Mouse (Mus musculus) limb, embryonic 12.5 days (tissue): ENCODE measurements around the gene Kras. TPM values are rescaled to one million over a fixed set of nuclear protein-coding genes. Genes with fewer than 3 reads are reported as not detected.

Experiments used
- ATAC-seq: fragments of 200-750 bp; cut with Nextera tagmentation; 2 replicates; pipeline ENCODE4 v1.8.0; 2017; ENCODE audit warnings: low read depth, moderate TSS enrichment; ENCODE audit not compliant: insufficient number of reproducible peaks, insufficient read depth, low FRiP score, low TSS enrichment
- H3K27ac ChIP-seq: fragments of 300-500 bp; sonication (generic); 2 replicates; pipeline ENCODE4 v1.5.1; 2016; ENCODE audit warnings: mild to moderate bottlenecking, moderate library complexity
- H3K27me3 ChIP-seq: fragments of 300-500 bp; sonication (generic); 2 replicates; pipeline ENCODE4 v1.6.1; 2016; ENCODE audit warnings: mild to moderate bottlenecking, moderate library complexity
- H3K36me3 ChIP-seq: fragments of 300-500 bp; sonication (generic); 2 replicates; pipeline ENCODE4 v1.6.1; 2016; ENCODE audit warnings: mild to moderate bottlenecking, moderate library complexity
- H3K4me1 ChIP-seq: fragments of 300-500 bp; sonication (generic); replicated peaks from 2 replicates; pipeline ENCODE4 v1.6.1; 2016
- H3K4me2 ChIP-seq: fragments of 300-500 bp; sonication (generic); 2 replicates; pipeline ENCODE4 v1.6.1; 2016; ENCODE audit warnings: mild to moderate bottlenecking, moderate library complexity
- H3K4me3 ChIP-seq: fragments of 300-500 bp; sonication (generic); replicated peaks from 2 replicates; pipeline ENCODE4 v1.5.1; 2016; ENCODE audit warnings: mild to moderate bottlenecking
- H3K9ac ChIP-seq: fragments of 300-500 bp; sonication (generic); replicated peaks from 2 replicates; pipeline ENCODE4 v1.6.1; 2016; ENCODE audit warnings: mild to moderate bottlenecking, moderate library complexity
- H3K9me3 ChIP-seq: fragments of 300-500 bp; sonication (generic); 2 replicates; pipeline ENCODE4 v1.6.1; 2016; ENCODE audit warnings: mild to moderate bottlenecking, moderate library complexity
- WGBS: fragments of 180-500 bp; shearing (Covaris S2); methylation state at CpG from one replicate; pipeline ENCODE4 v1.1.7; 2016; 5-methylcytosine and 5-hydroxymethylcytosine counted together
- polyA plus RNA-seq: library from polyadenylated mRNA; unstranded; fragments of >200 nt; fragmentation: Nextera tagmentation; extraction: Ambion mirVana; gene quantifications from 2 replicates; pipeline ENCODE4 v1.2.1, GENCODE M21; 2016

Gene Kras
- polyA plus RNA-seq, 1 experiment from 2014 or later, result 83.7 TPM

DNA sequence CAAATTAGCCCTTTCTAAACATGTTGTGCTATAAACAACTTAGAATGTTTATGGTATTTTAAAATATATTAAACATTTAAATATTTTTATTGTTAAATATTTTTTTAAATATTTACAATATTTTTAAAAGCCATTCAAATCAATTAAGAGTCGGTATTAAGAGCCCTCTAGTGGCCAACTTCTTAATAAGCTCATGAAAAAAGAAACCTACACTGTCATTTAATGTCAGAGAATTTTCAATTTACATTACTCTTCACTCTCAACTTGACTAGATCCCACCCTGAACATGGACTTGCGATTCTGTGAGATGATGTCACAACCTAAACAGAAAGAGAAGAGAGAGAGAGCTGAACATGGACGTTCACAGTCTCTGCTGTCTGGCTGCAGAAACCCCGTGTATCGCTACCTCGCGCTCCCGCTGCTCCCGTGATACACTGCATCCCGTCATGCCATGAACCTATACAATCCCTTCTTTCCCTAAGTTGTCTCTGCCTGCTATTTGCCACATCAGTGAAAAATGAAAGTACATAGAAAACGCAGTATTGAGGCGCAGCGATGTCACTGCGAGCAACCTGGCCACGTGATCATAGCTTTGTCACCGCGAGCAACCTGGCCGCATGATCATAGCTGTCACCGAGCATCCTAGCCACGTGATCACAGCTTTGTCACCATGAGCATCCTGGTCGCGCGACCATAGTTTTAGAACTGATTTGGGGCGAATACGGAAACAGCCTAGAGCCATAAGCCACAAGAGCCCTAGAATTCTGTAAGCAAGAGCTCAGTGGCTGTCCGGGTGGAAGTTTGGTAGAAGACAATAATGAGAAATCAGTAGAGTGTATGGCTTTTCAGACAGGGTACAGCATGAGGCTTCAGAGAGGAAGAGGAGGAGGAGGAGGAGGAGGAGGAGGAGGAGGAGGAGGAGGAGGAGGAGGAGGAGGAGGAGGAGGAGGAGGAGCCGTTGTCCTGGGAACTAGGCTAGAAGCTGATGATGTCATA is 62.6 kb downstream of the Kras start:
- peak overlapping the region; percentile 28 for H3K4me3 ChIP-seq
- H3K9ac ChIP-seq, result no peak overlapping the region
- H3K36me3 ChIP-seq, result no peaks in the 10 kb centered on the region
- 62% methylated on average over 27 of the region's 27 CpGs for WGBS
- H3K4me1 ChIP-seq, result no peaks in the 10 kb centered on the region
- H3K4me2 ChIP-seq, result peak overlapping the region; percentile 45
- no peaks in the 10 kb centered on the region for H3K27me3 ChIP-seq
- H3K27ac ChIP-seq, result no peak overlapping the region
- no peak for ATAC-seq
- H3K9me3 ChIP-seq, result no peaks in the 10 kb centered on the region

DNA sequence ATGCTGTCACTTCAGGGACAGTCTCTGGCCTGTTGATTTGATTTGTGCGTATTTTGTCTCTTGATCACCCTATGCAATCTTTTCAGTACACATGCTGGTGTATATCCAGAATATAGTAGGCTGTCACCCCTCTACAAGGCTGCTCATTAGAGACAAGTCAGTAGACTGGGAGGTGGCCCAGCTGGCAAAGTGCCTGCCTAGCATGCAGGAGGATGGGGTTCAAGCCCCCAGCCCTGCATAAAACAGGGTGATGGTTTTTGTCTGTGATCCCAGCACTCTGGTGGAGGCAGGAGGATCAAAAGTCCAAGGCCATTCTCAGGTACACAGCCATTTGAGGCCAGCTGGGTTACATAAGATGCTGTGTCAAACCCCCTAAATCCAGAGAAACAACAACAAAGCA is 63.9 kb downstream of the Kras start:
- no peaks in the 10 kb centered on the region for H3K27me3 ChIP-seq
- H3K9me3 ChIP-seq, result no peaks in the 10 kb centered on the region
- no peak for ATAC-seq
- no peak overlapping the region for H3K9ac ChIP-seq
- no peak overlapping the region for H3K4me2 ChIP-seq
- no peaks in the 10 kb centered on the region for H3K4me1 ChIP-seq
- no peak overlapping the region for H3K4me3 ChIP-seq
- WGBS, result 85% methylated on average over 1 of the region's 1 CpGs
- H3K36me3 ChIP-seq, result no peaks in the 10 kb centered on the region
- H3K27ac ChIP-seq, result no peak overlapping the region

DNA sequence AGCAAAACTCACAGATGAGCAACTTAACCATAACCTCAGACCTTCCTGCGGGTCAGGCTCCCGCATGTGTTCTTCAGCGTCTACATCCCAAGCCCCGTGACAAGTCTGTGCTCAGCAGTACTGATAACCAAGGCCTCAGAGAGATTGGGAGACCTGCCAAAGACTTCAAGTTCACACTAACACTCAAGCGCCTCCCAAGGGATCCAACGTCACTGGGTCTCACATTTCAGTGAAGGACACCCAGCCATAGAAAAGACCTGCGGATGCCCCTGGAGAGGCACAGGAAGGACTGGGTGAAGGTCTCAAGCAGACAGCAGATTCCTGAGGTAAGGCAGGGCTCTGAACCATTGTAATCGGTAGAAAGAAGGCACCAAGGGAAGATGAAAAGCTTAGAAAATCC is 68.0 kb downstream of the Kras start:
- H3K9ac ChIP-seq, result no peak overlapping the region
- no peak for ATAC-seq
- H3K9me3 ChIP-seq, result no peaks in the 10 kb centered on the region
- H3K27ac ChIP-seq, result no peak overlapping the region
- H3K4me1 ChIP-seq, result peaks cover 8% of the 10 kb centered on the region
- H3K36me3 ChIP-seq, result no peaks in the 10 kb centered on the region
- no peaks in the 10 kb centered on the region for H3K27me3 ChIP-seq
- WGBS, result 81% methylated on average over 8 of the region's 8 CpGs
- no peak overlapping the region for H3K4me3 ChIP-seq
- no peak overlapping the region for H3K4me2 ChIP-seq

DNA sequence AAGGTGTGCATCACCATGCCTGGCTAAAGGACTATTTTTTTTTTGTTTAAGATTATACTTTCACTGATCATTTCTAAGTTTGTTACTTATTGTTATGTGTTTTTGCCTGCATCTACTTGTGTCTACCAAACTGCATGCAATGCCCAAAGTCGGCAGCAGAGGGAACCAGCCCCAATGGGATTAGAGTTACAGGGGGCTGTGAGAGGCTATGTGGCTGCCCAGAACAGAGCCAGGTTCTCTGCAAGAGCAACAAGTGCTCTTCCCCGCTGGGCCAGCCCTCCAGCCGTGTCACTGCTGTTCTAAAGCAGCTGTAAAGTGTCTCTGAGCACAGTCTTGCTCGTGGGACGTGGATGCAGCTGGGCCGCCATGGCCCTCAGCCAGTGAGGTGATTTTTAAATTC is 70.4 kb downstream of the Kras start:
- Histone ChIP-seq H3K9me3 (no peaks in the 10 kb centered on the region), H3K27ac (no peak overlapping the region), H3K4me3 (no peak overlapping the region), H3K9ac (no peak overlapping the region), H3K4me1 (peaks cover 32% of the 10 kb centered on the region), H3K36me3 (no peaks in the 10 kb centered on the region), H3K4me2 (no peak overlapping the region), H3K27me3 (no peaks in the 10 kb centered on the region)
- WGBS, result 30% methylated on average over 6 of the region's 6 CpGs
- no peak for ATAC-seq

- Histone ChIP-seq H3K4me1 (peaks cover 63% of the 10 kb centered on the region), H3K36me3 (no peaks in the 10 kb centered on the region), H3K4me2 (peak overlapping the region; percentile 10; the same call in 1 of the 2 replicates), H3K9me3 (no peaks in the 10 kb centered on the region), H3K4me3 (no peak overlapping the region), H3K9ac (no peak overlapping the region), H3K27me3 (no peaks in the 10 kb centered on the region), H3K27ac (no peak overlapping the region)
- WGBS, result 34% methylated on average over 10 of the region's 10 CpGs
- ATAC-seq, result no peak; the same call in 1 of the 2 replicates
Measured at GRCm38 (mm10) chr6:145176474-145176873, 73.6 kb downstream of the Kras start.

GRCm38 (mm10) chr6:145175571-145175981 is 74.5 kb downstream of the Kras start:
- no peak overlapping the region for H3K27ac ChIP-seq
- H3K9me3 ChIP-seq, result no peaks in the 10 kb centered on the region
- peak; percentile 15; the same call in 1 of the 2 replicates for ATAC-seq
- H3K9ac ChIP-seq, result no peak overlapping the region
- H3K4me1 ChIP-seq, result peaks cover 65% of the 10 kb centered on the region
- H3K4me2 ChIP-seq, result peak overlapping the region; percentile 15; the same call in 1 of the 2 replicates
- H3K4me3 ChIP-seq, result no peak overlapping the region
- WGBS, result 26% methylated on average over 9 of the region's 9 CpGs
- H3K36me3 ChIP-seq, result no peaks in the 10 kb centered on the region
- H3K27me3 ChIP-seq, result no peaks in the 10 kb centered on the region

- no peaks in the 10 kb centered on the region for H3K9me3 ChIP-seq
- WGBS, result 1% methylated on average over 10 of the region's 11 CpGs
- H3K4me3 ChIP-seq, result no peak overlapping the region
- no peaks in the 10 kb centered on the region for H3K27me3 ChIP-seq
- H3K4me2 ChIP-seq, result peak overlapping the region; percentile 39
- peak overlapping the region; percentile 72 for H3K27ac ChIP-seq
- ATAC-seq, result peak; percentile 82
- peaks cover 65% of the 10 kb centered on the region for H3K4me1 ChIP-seq
- no peaks in the 10 kb centered on the region for H3K36me3 ChIP-seq
- H3K9ac ChIP-seq, result no peak overlapping the region
Measured at GRCm38 (mm10) chr6:145173781-145174191, 76.3 kb downstream of the Kras start.

GRCm38 (mm10) chr6:145171892-145172606 is 78.0 kb downstream of the Kras start:
- no peak overlapping the region for H3K27ac ChIP-seq
- no peak overlapping the region for H3K4me3 ChIP-seq
- peaks cover 57% of the 10 kb centered on the region for H3K4me1 ChIP-seq
- WGBS, result 78% methylated on average over 14 of the region's 14 CpGs
- ATAC-seq, result no peak
- H3K36me3 ChIP-seq, result no peaks in the 10 kb centered on the region
- H3K9ac ChIP-seq, result no peak overlapping the region
- no peak overlapping the region for H3K4me2 ChIP-seq
- H3K9me3 ChIP-seq, result no peaks in the 10 kb centered on the region
- no peaks in the 10 kb centered on the region for H3K27me3 ChIP-seq

Other genes with a start within 250 kb of the Kras start
- gene Bcat1, start 174.1 kb downstream of the Kras start, polyA plus RNA-seq, result 36.9 and 41.7 TPM in 2 replicates
- gene Lrmp, start 134.6 kb downstream of the Kras start, polyA plus RNA-seq, result 2.3 and 2.4 TPM in 2 replicates
- gene Casc1, start 39.2 kb downstream of the Kras start, polyA plus RNA-seq, result 0.34 and 0.46 TPM in 2 replicates
- 32.4 and 32.9 TPM in 2 replicates for gene Etfrf1, start 39.1 kb downstream of the Kras start, polyA plus RNA-seq